Comparison of ENCODE assay signal across 28 mouse cellular contexts in genomic region chr6:142527931-142528562, GRCm38 (mm10). TPM values are rescaled to one million over a fixed set of nuclear protein-coding genes. Genes with fewer than 3 reads are reported as not detected.
DNase-seq lines count a peak whose midpoint lies in the region; ATAC-seq and TF ChIP-seq lines count a peak whose summit lies in the region.
"Had no signal": no experiment of that assay in that cellular context is flagged by ENCODE, and none has a peak within 500 bp of the region (broad histone marks: within the 10 kb centered on the region; RNA-seq: fewer than 3 reads in every experiment).

No protein-coding gene starts in this region.

- no peak for TF ChIP-seq CTCF in kidney, adult 2 months (conservative IDR thresholded peaks at IDR 0.05; ENCODE audit: insufficient read depth, insufficient read length, low read depth, low read length)
- TF ChIP-seq CTCF in stomach, postnatal 0 days (IDR thresholded peaks at IDR 0.05; ENCODE audit: low read depth): no peak

- no peak overlapping the region for H3K4me3 ChIP-seq in kidney, adult 2 months (ENCODE audit: insufficient read depth, low read depth, low read length)
- no peak overlapping the region for H3K4me3 ChIP-seq in stomach, embryonic 14.5 days (ENCODE audit: low read depth, low read length)
- no peak overlapping the region for H3K4me3 ChIP-seq in stomach, postnatal 0 days (ENCODE audit: low read depth, low read length)
- H3K4me3 ChIP-seq: forebrain, embryonic 10.5 days; limb, embryonic 12.5 days; midbrain, embryonic 10.5 days; neural tube, embryonic 12.5 days had no signal

- peak overlapping the region; percentile 91 for H3K27ac ChIP-seq in kidney, adult 2 months (ENCODE audit: insufficient read depth, low read depth, low read length)
- H3K27ac ChIP-seq in stomach, embryonic 14.5 days (ENCODE audit: low read length): peak overlapping the region; percentile 2; the same call in 1 of the 2 replicates
- H3K27ac ChIP-seq in stomach, postnatal 0 days (replicated peaks): no peak overlapping the region
- H3K27ac ChIP-seq: forebrain, embryonic 10.5 days; hindbrain, embryonic 14.5 days; limb, embryonic 12.5 days; macrophage; midbrain, embryonic 10.5 days; neural tube, embryonic 12.5 days had no signal

- H3K4me2 ChIP-seq in stomach, embryonic 14.5 days (replicated peaks; ENCODE audit: low read depth, low read length): no peak overlapping the region
- H3K4me2 ChIP-seq in stomach, postnatal 0 days (replicated peaks; ENCODE audit: low read depth): no peak overlapping the region
- H3K4me2 ChIP-seq: hindbrain, embryonic 14.5 days; limb, embryonic 12.5 days; neural tube, embryonic 12.5 days had no signal

- TF ChIP-seq POLR2A in kidney, adult 2 months (IDR thresholded peaks at IDR 0.05; ENCODE audit: low read depth, low read length): no peak

- H3K9me3 ChIP-seq in stomach, embryonic 14.5 days (ENCODE audit: control insufficient read depth, low read depth, low read length): no peaks in the 10 kb centered on the region
- no peaks in the 10 kb centered on the region for H3K9me3 ChIP-seq in stomach, postnatal 0 days (ENCODE audit: control insufficient read depth, low read length)
- H3K9me3 ChIP-seq: forebrain, embryonic 10.5 days; limb, embryonic 12.5 days; midbrain, embryonic 10.5 days; neural tube, embryonic 12.5 days had no signal

- H3K27me3 ChIP-seq in kidney, adult 2 months (replicated peaks; ENCODE audit: control insufficient read depth, insufficient read depth, low read length): no peaks in the 10 kb centered on the region
- H3K27me3 ChIP-seq in stomach, embryonic 14.5 days (ENCODE audit: control insufficient read depth, insufficient read depth, low read length): no peaks in the 10 kb centered on the region
- no peaks in the 10 kb centered on the region for H3K27me3 ChIP-seq in stomach, postnatal 0 days (ENCODE audit: control insufficient read depth, insufficient read depth, low read length)
- H3K27me3 ChIP-seq: limb, embryonic 12.5 days; neural tube, embryonic 12.5 days had no signal

- 2% methylated on average over 1 of the region's 1 CpGs for WGBS in kidney, adult 2 months
- WGBS in stomach, embryonic 14.5 days: 28% methylated on average over 1 of the region's 1 CpGs
- WGBS in stomach, postnatal 0 days: 41% methylated on average over 1 of the region's 1 CpGs

- no peak for ATAC-seq in stomach, embryonic 14.5 days (ENCODE audit: insufficient number of reproducible peaks, insufficient read depth, low FRiP score, low read depth)
- no peak for ATAC-seq in stomach, postnatal 0 days (ENCODE audit: low FRiP score, low TSS enrichment)
- ATAC-seq: CD4-positive, CD25-positive, alpha-beta regulatory T cell, adult 4 months; forebrain, postnatal 0 days; intestine, embryonic 16.5 days; Patski had no signal

- no peak for TF ChIP-seq EP300 in stomach, postnatal 0 days (optimal IDR thresholded peaks at IDR 0.05)

- peak; percentile 31 for DNase-seq in adrenal gland, postnatal 10 days
- DNase-seq in adrenal gland, postnatal 14 days: no peak
- peak; percentile 92 for DNase-seq in kidney, adult 2 months
- DNase-seq in kidney, postnatal 10 days: no peak
- DNase-seq in stomach, postnatal 0 days (ENCODE audit: low spot score): no peak
- DNase-seq in left cerebral cortex, adult 11 months (ENCODE audit: low spot score): no peak
- no peak for DNase-seq in layer of hippocampus, postnatal 10 days (ENCODE audit: low spot score in 2 of 2)
- DNase-seq: adrenal gland, postnatal 25 days; cerebellum, adult 11 months; cerebellum, postnatal 36 days; forebrain, postnatal 0 days; heart, postnatal 36 days; layer of hippocampus, adult 9-11 months; lung, adult 2 months; thymus, postnatal 14 days had no signal

- H3K36me3 ChIP-seq in kidney, adult 2 months (ENCODE audit: control insufficient read depth, insufficient read depth, low read length): no peaks in the 10 kb centered on the region
- H3K36me3 ChIP-seq in stomach, embryonic 14.5 days (ENCODE audit: control insufficient read depth, insufficient read depth, low read length): no peaks in the 10 kb centered on the region
- H3K36me3 ChIP-seq in stomach, postnatal 0 days (ENCODE audit: control insufficient read depth, insufficient read depth, low read length): no peaks in the 10 kb centered on the region
- H3K36me3 ChIP-seq: forebrain, embryonic 10.5 days; limb, embryonic 12.5 days; midbrain, embryonic 10.5 days; neural tube, embryonic 12.5 days had no signal

- H3K9ac ChIP-seq in stomach, embryonic 14.5 days (replicated peaks; ENCODE audit: low read depth, low read length): no peak overlapping the region
- H3K9ac ChIP-seq in stomach, postnatal 0 days (ENCODE audit: low read length): no peak overlapping the region
- H3K9ac ChIP-seq: forebrain, postnatal 0 days; hindbrain, embryonic 14.5 days; limb, embryonic 12.5 days; neural tube, embryonic 12.5 days had no signal

- H3K4me1 ChIP-seq in kidney, adult 2 months (ENCODE audit: control insufficient read depth, insufficient read depth, low read length): peaks cover 12% of the 10 kb centered on the region
- H3K4me1 ChIP-seq in stomach, embryonic 14.5 days (ENCODE audit: control insufficient read depth, insufficient read depth, low read length): peaks cover 10% of the 10 kb centered on the region; the same call in 1 of the 2 replicates
- 0 out of 2 replicates have a peak, but pooled peaks cover 3% of the 10 kb centered on the region for H3K4me1 ChIP-seq in stomach, postnatal 0 days (replicated peaks; ENCODE audit: control insufficient read depth, insufficient read depth)
- H3K4me1 ChIP-seq: forebrain, embryonic 10.5 days; midbrain, embryonic 10.5 days; neural tube, embryonic 12.5 days had no signal

RNA-seq across cellular contexts. Expression of gene Ldhb, which starts 20.3 kb away (rescaled TPM):
- total RNA-seq in adrenal gland, postnatal 10 days (2021): 100 to 1,000 TPM; 483 to 579 TPM
- 446 and 476 TPM in 2 replicates for total RNA-seq in adrenal gland, postnatal 14 days (2021)
- 2,043 and 2,340 TPM in 2 replicates for polyA plus RNA-seq in kidney, adult 2 months (2012; rRNA removed)
- polyA plus RNA-seq in stomach, embryonic 14.5 days (2014; fragmentation: Nextera tagmentation; extraction: Ambion mirVana): 227 and 237 TPM in 2 replicates
- polyA plus RNA-seq in stomach, postnatal 0 days (2015; fragmentation: Nextera tagmentation; extraction: Ambion mirVana): 151 and 174 TPM in 2 replicates
- total RNA-seq in layer of hippocampus, postnatal 10 days (2021): 100 to 1,000 TPM; 323 to 334 TPM

RNA-seq across cellular contexts. Expression of gene Kcnj8, which starts 43.4 kb away (rescaled TPM):
- 10 to 100 TPM; 22.2 to 23.9 TPM for total RNA-seq in adrenal gland, postnatal 10 days (2021)
- 20.5 and 24.1 TPM in 2 replicates for total RNA-seq in adrenal gland, postnatal 14 days (2021)
- polyA plus RNA-seq in kidney, adult 2 months (2012; rRNA removed): 9.4 TPM in 2 replicates
- 98.2 and 99.7 TPM in 2 replicates for polyA plus RNA-seq in stomach, embryonic 14.5 days (2014; fragmentation: Nextera tagmentation; extraction: Ambion mirVana)
- polyA plus RNA-seq in stomach, postnatal 0 days (2015; fragmentation: Nextera tagmentation; extraction: Ambion mirVana): 44.6 and 45.4 TPM in 2 replicates
- total RNA-seq in layer of hippocampus, postnatal 10 days (2021): 1 to 10 TPM; 4.6 to 5.0 TPM
- polyA plus RNA-seq: CD4-positive, CD25-positive, alpha-beta regulatory T cell, adult 4 months; macrophage; Patski had no signal

RNA-seq across cellular contexts. Expression of gene Gys2, which starts 55.1 kb away (rescaled TPM):
- total RNA-seq in adrenal gland, postnatal 10 days (2021): 10 to 100 TPM in 1 of 2 experiments, 1 to 10 TPM in 1; 9.9 to 42.7 TPM
- 4.3 and 15.7 TPM in 2 replicates for total RNA-seq in adrenal gland, postnatal 14 days (2021)
- polyA plus RNA-seq in kidney, adult 2 months (2012; rRNA removed): 11.5 and 14.8 TPM in 2 replicates
- polyA plus RNA-seq in stomach, embryonic 14.5 days (2014; fragmentation: Nextera tagmentation; extraction: Ambion mirVana): not detected in 2 replicates
- polyA plus RNA-seq in stomach, postnatal 0 days (2015; fragmentation: Nextera tagmentation; extraction: Ambion mirVana): 0.07 and 0.58 TPM in 2 replicates
- not detected for total RNA-seq in layer of hippocampus, postnatal 10 days (2021)
- total RNA-seq: ES-E14; forebrain, postnatal 0 days; monocyte, adult 5-6 weeks had no signal
- polyA plus RNA-seq: CD4-positive, CD25-positive, alpha-beta regulatory T cell, adult 4 months; forebrain, embryonic 10.5 days; heart, embryonic 14.5 days; limb, embryonic 12.5 days; macrophage; Patski had no signal

Comparison
In these comparisons a context has a peak if more than half of its experiments do, and no peak if none do; other contexts are left out.
1. DNase-seq: peak in adrenal gland, postnatal 10 days (single experiment) and kidney, adult 2 months (single experiment); none in adrenal gland, postnatal 14 days (single experiment), kidney, postnatal 10 days (single experiment), stomach, postnatal 0 days (single experiment), left cerebral cortex, adult 11 months (single experiment) and layer of hippocampus, postnatal 10 days (0 of 2).